Mouse (Mus musculus): ENCODE data around the gene Wdcp. TPM values are rescaled to one million over a fixed set of nuclear protein-coding genes. Genes with fewer than 3 reads are reported as not detected.
"Not testable (repeated sequence)": the region's sequence is repeated elsewhere in the genome, so short reads cannot be mapped to it uniquely, and the experiment has no call there.

Wdcp gene
- polyA plus RNA-seq (2015; fragmentation: Nextera tagmentation; extraction: Ambion mirVana), result 12.4 and 14.6 TPM in 2 replicates

GRCm38 (mm10) chr12:4842890-4843597 is at the start of gene Wdcp:
Wdcp (plus strand) TSS chr12:4843303.
- peak within 1 kb of the TSS; percentile 7; the same call in 1 of the 2 replicates for H3K27ac ChIP-seq (ENCODE audit: low read depth, low read length)
- WGBS, result under 1% methylated on average over 30 of the region's 30 CpGs
- H3K36me3 ChIP-seq (ENCODE audit: control insufficient read depth, insufficient read depth, low read length), result no peaks in the 10 kb centered on the region
- peak within 1 kb of the TSS; percentile 51 for H3K4me3 ChIP-seq (ENCODE audit: low read length)
- no peaks in the 10 kb centered on the region for H3K27me3 ChIP-seq (replicated peaks; ENCODE audit: control insufficient read depth, insufficient read depth, low read length)
- peak within 1 kb of the TSS; percentile 52 for H3K9ac ChIP-seq (ENCODE audit: low read depth, low read length)
- H3K9me3 ChIP-seq (ENCODE audit: control insufficient read depth, low read length), result no peaks in the 10 kb centered on the region
- ATAC-seq, result peak; percentile 93
- peaks cover 15% of the 10 kb centered on the region for H3K4me1 ChIP-seq (ENCODE audit: control insufficient read depth, insufficient read depth, low read depth, low read length)
- peak within 1 kb of the TSS; percentile 75 for H3K4me2 ChIP-seq (ENCODE audit: low read length)

DNA sequence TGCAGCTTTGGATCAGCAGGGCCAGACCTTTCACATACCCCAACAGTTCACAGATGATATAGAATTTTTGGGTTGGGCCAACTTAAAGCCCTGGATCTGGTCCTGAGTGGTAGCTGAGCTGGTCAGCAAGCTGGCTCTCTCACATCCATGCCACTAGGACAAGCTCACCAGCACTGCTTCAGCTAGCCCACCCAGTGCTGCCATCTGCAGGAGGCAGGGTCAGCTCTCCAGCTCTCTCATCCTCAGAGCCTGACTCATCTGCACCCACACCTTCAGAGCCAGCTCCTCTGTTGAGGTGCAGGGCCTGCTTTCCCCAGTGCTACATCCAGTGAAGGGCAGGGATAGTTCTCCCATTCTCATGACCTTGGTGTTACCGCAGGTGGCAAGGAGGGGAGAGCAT is 49.4 kb upstream of the Wdcp start:
- H3K9me3 ChIP-seq (ENCODE audit: control insufficient read depth, low read length), result no peaks in the 10 kb centered on the region
- H3K4me3 ChIP-seq (ENCODE audit: low read length), result no peak overlapping the region
- H3K9ac ChIP-seq (ENCODE audit: low read depth, low read length), result no peak overlapping the region
- no peaks in the 10 kb centered on the region for H3K4me1 ChIP-seq (ENCODE audit: control insufficient read depth, insufficient read depth, low read depth, low read length)
- H3K4me2 ChIP-seq (ENCODE audit: low read length), result no peak overlapping the region
- H3K27me3 ChIP-seq (replicated peaks; ENCODE audit: control insufficient read depth, insufficient read depth, low read length), result no peaks in the 10 kb centered on the region
- H3K36me3 ChIP-seq (ENCODE audit: control insufficient read depth, insufficient read depth, low read length), result no peaks in the 10 kb centered on the region
- no peak overlapping the region for H3K27ac ChIP-seq (ENCODE audit: low read depth, low read length)
- 60% methylated on average over 1 of the region's 1 CpGs for WGBS
- ATAC-seq, result no peak

- not testable (repeated sequence) for H3K27ac ChIP-seq (ENCODE audit: low read depth, low read length); H3K36me3 ChIP-seq (ENCODE audit: control insufficient read depth, insufficient read depth, low read length); H3K9me3 ChIP-seq (ENCODE audit: control insufficient read depth, low read length); H3K4me2 ChIP-seq (ENCODE audit: low read length); ATAC-seq; H3K9ac ChIP-seq (ENCODE audit: low read depth, low read length); H3K4me1 ChIP-seq (ENCODE audit: control insufficient read depth, insufficient read depth, low read depth, low read length); H3K4me3 ChIP-seq (ENCODE audit: low read length); H3K27me3 ChIP-seq (replicated peaks; ENCODE audit: control insufficient read depth, insufficient read depth, low read length)
- 87% methylated on average over 6 of the region's 6 CpGs for WGBS
These were observed 45.6 kb upstream of the Wdcp start for GRCm38 (mm10) chr12:4797471-4797870.

DNA sequence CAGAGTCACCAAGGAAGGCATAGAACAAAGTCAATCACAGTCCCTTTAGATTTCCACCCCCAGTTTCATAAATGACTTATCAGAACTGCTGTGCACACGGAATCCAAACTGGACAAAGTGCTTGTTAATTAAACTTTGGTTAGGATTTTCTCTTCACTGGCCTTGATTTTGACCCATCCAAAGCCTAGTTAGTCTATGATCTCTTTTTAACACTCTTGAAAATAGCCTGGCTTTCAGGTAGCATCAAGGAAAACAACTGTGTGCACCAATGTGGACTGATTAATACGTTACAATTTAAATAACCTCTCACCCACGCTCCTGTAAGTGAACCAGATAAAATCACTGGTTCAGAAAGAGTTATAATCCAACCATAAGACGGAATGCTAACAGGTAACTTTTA is 32.1 kb upstream of the Wdcp start:
- Histone ChIP-seq H3K36me3 (ENCODE audit: control insufficient read depth, insufficient read depth, low read length) (no peaks in the 10 kb centered on the region), H3K27ac (ENCODE audit: low read depth, low read length) (no peak overlapping the region), H3K9ac (ENCODE audit: low read depth, low read length) (no peak overlapping the region), H3K4me2 (ENCODE audit: low read length) (no peak overlapping the region), H3K27me3 (replicated peaks; ENCODE audit: control insufficient read depth, insufficient read depth, low read length) (no peaks in the 10 kb centered on the region), H3K9me3 (ENCODE audit: control insufficient read depth, low read length) (no peaks in the 10 kb centered on the region), H3K4me3 (ENCODE audit: low read length) (no peak overlapping the region), H3K4me1 (ENCODE audit: control insufficient read depth, insufficient read depth, low read depth, low read length) (no peaks in the 10 kb centered on the region)
- no peak for ATAC-seq
- WGBS, result 79% methylated on average over 4 of the region's 4 CpGs

DNA sequence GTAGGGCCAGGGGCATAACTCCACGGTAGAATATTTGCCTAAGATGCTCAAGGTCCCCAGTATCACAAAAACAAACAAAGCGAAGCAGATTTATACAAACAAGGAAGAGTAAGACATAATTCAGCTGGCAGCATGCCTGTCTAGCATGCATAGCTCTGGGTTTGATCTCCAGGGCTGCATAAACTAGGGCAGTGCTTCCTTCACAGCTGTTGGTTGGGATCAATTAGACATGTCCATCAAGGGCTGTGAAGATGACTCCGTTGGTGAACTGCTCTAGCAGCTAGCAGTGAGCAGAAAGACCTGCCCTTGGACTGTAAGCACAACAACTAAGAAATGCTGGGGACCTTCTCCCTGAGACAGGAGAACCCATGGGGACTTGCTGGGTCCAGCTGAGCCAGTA is 31.4 kb upstream of the Wdcp start:
- no peak overlapping the region for H3K4me3 ChIP-seq (ENCODE audit: low read length)
- no peaks in the 10 kb centered on the region for H3K27me3 ChIP-seq (replicated peaks; ENCODE audit: control insufficient read depth, insufficient read depth, low read length)
- no peak overlapping the region for H3K9ac ChIP-seq (ENCODE audit: low read depth, low read length)
- ATAC-seq, result no peak
- peaks cover 4% of the 10 kb centered on the region for H3K4me1 ChIP-seq (ENCODE audit: control insufficient read depth, insufficient read depth, low read depth, low read length)
- no peak overlapping the region for H3K27ac ChIP-seq (ENCODE audit: low read depth, low read length)
- WGBS, result 69% methylated on average over 3 of the region's 3 CpGs
- H3K4me2 ChIP-seq (ENCODE audit: low read length), result no peak overlapping the region
- no peaks in the 10 kb centered on the region for H3K9me3 ChIP-seq (ENCODE audit: control insufficient read depth, low read length)
- no peaks in the 10 kb centered on the region for H3K36me3 ChIP-seq (ENCODE audit: control insufficient read depth, insufficient read depth, low read length)

DNA sequence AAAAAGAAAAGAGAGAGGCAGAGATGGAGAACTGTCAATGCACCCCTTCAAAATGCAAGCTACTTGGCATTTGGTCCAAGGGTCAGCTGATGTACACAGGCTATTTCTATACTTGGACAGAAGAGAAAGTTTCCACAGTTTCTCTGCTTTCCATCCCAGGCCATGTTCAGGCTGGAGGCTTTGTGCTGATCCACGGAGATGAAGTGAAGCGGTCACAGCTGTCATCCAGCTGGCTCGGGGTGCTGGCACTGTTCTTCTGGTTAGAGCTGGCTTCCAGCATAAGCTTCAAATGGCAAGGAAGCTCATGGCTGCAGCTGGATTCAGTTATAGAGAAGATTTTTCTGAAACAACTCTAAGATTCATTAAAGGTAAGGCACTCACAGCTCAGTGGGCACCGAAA is 29.5 kb upstream of the Wdcp start:
- Histone ChIP-seq H3K36me3 (ENCODE audit: control insufficient read depth, insufficient read depth, low read length) (no peaks in the 10 kb centered on the region), H3K9ac (ENCODE audit: low read depth, low read length) (no peak overlapping the region; the same call in 1 of the 2 replicates), H3K4me3 (ENCODE audit: low read length) (no peak overlapping the region), H3K27me3 (replicated peaks; ENCODE audit: control insufficient read depth, insufficient read depth, low read length) (no peaks in the 10 kb centered on the region), H3K27ac (ENCODE audit: low read depth, low read length) (no peak overlapping the region), H3K9me3 (ENCODE audit: control insufficient read depth, low read length) (no peaks in the 10 kb centered on the region), H3K4me1 (ENCODE audit: control insufficient read depth, insufficient read depth, low read depth, low read length) (peaks cover 9% of the 10 kb centered on the region), H3K4me2 (ENCODE audit: low read length) (no peak overlapping the region)
- ATAC-seq, result no peak
- WGBS, result 77% methylated on average over 4 of the region's 4 CpGs

DNA sequence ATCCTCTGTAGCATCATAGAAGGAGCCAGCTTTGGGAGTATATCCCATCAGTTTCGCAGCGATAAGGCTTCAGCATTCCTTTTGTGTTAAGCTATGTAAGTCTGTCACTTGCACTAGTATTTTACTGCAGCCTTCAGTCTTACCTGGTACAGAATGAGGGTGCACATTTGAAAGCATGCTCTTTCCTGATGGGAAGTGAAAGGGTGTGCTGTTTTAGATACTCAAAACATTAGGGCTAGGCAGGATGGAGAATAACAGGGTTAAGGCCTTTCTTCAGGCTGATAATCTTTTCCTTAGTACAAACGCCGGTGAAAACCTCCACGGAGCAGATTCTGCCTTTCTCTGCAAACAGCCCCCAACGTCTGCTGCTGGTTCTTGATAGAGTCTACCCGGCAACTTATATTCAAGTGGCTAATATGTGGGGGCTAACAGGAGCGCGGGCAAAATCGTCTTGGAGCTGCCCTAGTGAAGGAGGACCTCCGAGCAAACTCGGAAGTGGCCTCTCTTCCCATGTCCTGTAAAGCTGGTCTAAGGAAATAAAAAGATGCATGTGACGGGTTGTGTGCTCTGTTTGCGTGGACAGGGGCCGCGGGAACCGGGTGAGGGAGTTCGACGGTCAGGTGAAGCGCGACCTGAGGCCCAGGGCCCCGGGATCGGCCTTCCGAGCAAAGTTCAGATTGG is 26.3 kb upstream of the Wdcp start:
- H3K4me2 ChIP-seq (ENCODE audit: low read length), result peak overlapping the region; percentile 73
- peak overlapping the region; percentile 74 for H3K9ac ChIP-seq (ENCODE audit: low read depth, low read length)
- peak overlapping the region; percentile 86 for H3K27ac ChIP-seq (ENCODE audit: low read depth, low read length)
- WGBS, result 9% methylated on average over 24 of the region's 24 CpGs
- peak overlapping the region; percentile 65 for H3K4me3 ChIP-seq (ENCODE audit: low read length)
- H3K4me1 ChIP-seq (ENCODE audit: control insufficient read depth, insufficient read depth, low read depth, low read length), result peaks cover 14% of the 10 kb centered on the region
- no peaks in the 10 kb centered on the region for H3K27me3 ChIP-seq (replicated peaks; ENCODE audit: control insufficient read depth, insufficient read depth, low read length)
- H3K9me3 ChIP-seq (ENCODE audit: control insufficient read depth, low read length), result no peaks in the 10 kb centered on the region
- peak; percentile 88 for ATAC-seq
- H3K36me3 ChIP-seq (ENCODE audit: control insufficient read depth, insufficient read depth, low read length), result peaks cover 10% of the 10 kb centered on the region; the same call in 1 of the 2 replicates

DNA sequence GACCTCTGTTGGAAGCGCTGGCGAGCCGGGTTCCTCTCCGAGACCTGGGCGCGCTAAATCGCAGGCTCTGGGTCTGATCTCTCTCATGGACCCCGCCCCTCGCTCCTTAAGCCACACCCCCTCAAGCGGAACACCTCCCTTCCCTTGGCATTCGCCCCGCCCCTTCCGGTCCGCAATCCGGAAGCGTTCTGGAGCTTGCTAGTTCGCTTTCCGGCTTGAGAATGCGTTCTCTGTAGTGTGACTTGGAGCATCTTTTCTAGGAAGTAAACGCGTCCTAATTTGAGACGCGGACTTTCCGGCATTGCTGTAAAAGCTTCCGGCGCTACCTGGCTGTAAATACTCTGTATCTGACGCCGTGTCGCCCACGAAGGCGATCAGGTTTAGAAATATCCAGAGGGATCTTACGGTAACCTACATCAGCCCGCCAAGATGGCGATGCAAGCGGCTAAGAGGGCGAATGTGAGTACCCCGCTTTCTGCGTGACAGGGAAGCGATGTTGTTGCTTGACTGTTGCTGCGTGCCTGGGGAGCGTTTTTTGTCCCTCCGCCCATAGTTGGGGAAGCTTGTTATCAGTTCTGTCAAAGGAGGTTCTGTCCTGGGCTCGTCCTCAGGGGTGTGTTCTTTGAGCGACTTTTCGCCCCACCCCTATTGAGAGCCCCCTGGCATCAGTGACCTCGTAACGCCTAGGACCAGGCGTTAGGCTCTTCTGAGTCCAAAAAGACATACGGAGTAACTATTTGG is 25.6 kb upstream of the Wdcp start, which contains the start of gene Sf3b6:
TSS of gene Sf3b6 (plus strand) at position 184 of the 741 bp plus-strand sequence.
- H3K9me3 ChIP-seq (ENCODE audit: control insufficient read depth, low read length), result no peaks in the 10 kb centered on the region
- WGBS, result under 1% methylated on average over 49 of the region's 49 CpGs
- peak within 1 kb of the TSS; percentile 65 for H3K4me3 ChIP-seq (ENCODE audit: low read length)
- H3K27ac ChIP-seq (ENCODE audit: low read depth, low read length), result peak within 1 kb of the TSS; percentile 86
- peak within 1 kb of the TSS; percentile 74 for H3K9ac ChIP-seq (ENCODE audit: low read depth, low read length)
- peak within 1 kb of the TSS; percentile 73 for H3K4me2 ChIP-seq (ENCODE audit: low read length)
- no peaks in the 10 kb centered on the region for H3K27me3 ChIP-seq (replicated peaks; ENCODE audit: control insufficient read depth, insufficient read depth, low read length)
- peak; percentile 99 for ATAC-seq
- peaks cover 16% of the 10 kb centered on the region for H3K36me3 ChIP-seq (ENCODE audit: control insufficient read depth, insufficient read depth, low read length)
- peaks cover 14% of the 10 kb centered on the region for H3K4me1 ChIP-seq (ENCODE audit: control insufficient read depth, insufficient read depth, low read depth, low read length)

- Histone ChIP-seq H3K4me3 (ENCODE audit: low read length) (no peak overlapping the region), H3K9me3 (ENCODE audit: control insufficient read depth, low read length) (no peaks in the 10 kb centered on the region), H3K4me1 (ENCODE audit: control insufficient read depth, insufficient read depth, low read depth, low read length) (no peaks in the 10 kb centered on the region), H3K27me3 (replicated peaks; ENCODE audit: control insufficient read depth, insufficient read depth, low read length) (no peaks in the 10 kb centered on the region), H3K4me2 (ENCODE audit: low read length) (no peak overlapping the region), H3K36me3 (ENCODE audit: control insufficient read depth, insufficient read depth, low read length) (peaks cover 33% of the 10 kb centered on the region), H3K9ac (ENCODE audit: low read depth, low read length) (no peak overlapping the region), H3K27ac (ENCODE audit: low read depth, low read length) (no peak overlapping the region)
- 81% methylated on average over 3 of the region's 3 CpGs for WGBS
- ATAC-seq, result no peak
These were observed 15.8 kb upstream of the Wdcp start for GRCm38 (mm10) chr12:4827256-4827655.

Data from hindbrain, embryonic 16.5 days (tissue).